Comparison of ENCODE assay signal across 24 mouse cellular contexts in the genomic region with DNA sequence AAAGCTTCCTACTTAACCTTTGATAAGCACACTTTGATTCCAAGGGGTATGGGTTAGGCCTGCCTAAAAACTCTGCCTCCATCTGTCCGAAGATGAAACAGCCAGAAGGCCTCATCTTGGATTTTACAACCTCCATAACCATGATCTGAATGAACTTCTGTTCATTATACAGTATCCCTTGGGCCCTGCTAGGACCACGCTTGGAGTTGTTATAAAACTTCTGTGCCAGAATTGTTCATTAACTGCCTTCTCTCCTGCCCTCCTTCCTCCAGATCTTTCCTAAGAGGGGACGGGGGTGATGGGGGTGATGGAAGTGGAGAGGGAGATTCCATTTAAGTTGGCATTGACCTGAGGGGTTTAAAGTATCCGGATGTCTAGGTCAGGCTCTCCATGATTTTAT.
DNase-seq lines count a peak whose midpoint lies in the region; ATAC-seq and TF ChIP-seq lines count a peak whose summit lies in the region.
"Had no signal": no experiment of that assay in that cellular context is flagged by ENCODE, and none has a peak within 500 bp of the region (broad histone marks: within the 10 kb centered on the region; RNA-seq: fewer than 3 reads in every experiment).

No protein-coding gene starts in this region.

- no peak overlapping the region for H3K4me2 ChIP-seq in kidney, embryonic 14.5 days (replicated peaks; ENCODE audit: low read depth, low read length)
- H3K4me2 ChIP-seq: embryonic facial prominence, embryonic 12.5 days; heart, embryonic 15.5 days; hindbrain, embryonic 13.5 days; limb, embryonic 15.5 days; midbrain, embryonic 13.5 days; neural tube, embryonic 13.5 days had no signal

- no peak overlapping the region for H3K4me3 ChIP-seq in kidney, embryonic 14.5 days (ENCODE audit: low read length)
- H3K4me3 ChIP-seq in liver, adult 2 months (ENCODE audit: insufficient read depth, low read depth, low read length) = no peak overlapping the region
- H3K4me3 ChIP-seq: embryonic facial prominence, embryonic 12.5 days; heart, embryonic 15.5 days; hindbrain, embryonic 13.5 days; limb, embryonic 10.5 days; limb, embryonic 15.5 days; midbrain, embryonic 13.5 days; neural tube, embryonic 13.5 days had no signal

- H3K27me3 ChIP-seq in kidney, embryonic 14.5 days (ENCODE audit: control insufficient read depth, insufficient read depth, low read length) = no peaks in the 10 kb centered on the region
- no peaks in the 10 kb centered on the region for H3K27me3 ChIP-seq in liver, adult 2 months (ENCODE audit: control insufficient read depth, insufficient read depth, low read length)
- H3K27me3 ChIP-seq: embryonic facial prominence, embryonic 12.5 days; heart, embryonic 15.5 days; hindbrain, embryonic 13.5 days; limb, embryonic 15.5 days; midbrain, embryonic 13.5 days; neural tube, embryonic 13.5 days had no signal

- H3K9me3 ChIP-seq in kidney, embryonic 14.5 days (ENCODE audit: control insufficient read depth, low read length) = no peaks in the 10 kb centered on the region
- H3K9me3 ChIP-seq: embryonic facial prominence, embryonic 12.5 days; heart, embryonic 15.5 days; hindbrain, embryonic 13.5 days; limb, embryonic 10.5 days; limb, embryonic 15.5 days; midbrain, embryonic 13.5 days; neural tube, embryonic 13.5 days had no signal

- peaks cover 22% of the 10 kb centered on the region for H3K79me2 ChIP-seq in liver, adult 2 months (ENCODE audit: control insufficient read depth, insufficient read depth, low read length)

- no peak overlapping the region for H3K27ac ChIP-seq in kidney, embryonic 14.5 days (ENCODE audit: low read depth, low read length)
- H3K27ac ChIP-seq in liver, adult 2 months (replicated peaks; ENCODE audit: insufficient read depth, low read depth, low read length) = peak overlapping the region; percentile 96
- H3K27ac ChIP-seq: embryonic facial prominence, embryonic 12.5 days; heart, embryonic 15.5 days; hindbrain, embryonic 13.5 days; limb, embryonic 10.5 days; limb, embryonic 15.5 days; macrophage; midbrain, embryonic 13.5 days; neural tube, embryonic 13.5 days; stomach, postnatal 0 days had no signal

- ATAC-seq in kidney, embryonic 14.5 days (ENCODE audit: low FRiP score, low TSS enrichment) = no peak
- ATAC-seq: CD4-positive, CD25-positive, alpha-beta regulatory T cell, adult 4 months; forebrain, embryonic 14.5 days; lung, postnatal 0 days; midbrain, embryonic 13.5 days had no signal

- peaks cover 3% of the 10 kb centered on the region; the same call in 1 of the 2 replicates for H3K36me3 ChIP-seq in kidney, embryonic 14.5 days (ENCODE audit: control insufficient read depth, insufficient read depth, low read length)
- H3K36me3 ChIP-seq in liver, adult 2 months (ENCODE audit: control insufficient read depth, insufficient read depth, low read length) = peaks cover 18% of the 10 kb centered on the region

- 84% methylated on average over 4 of the region's 4 CpGs for WGBS in kidney, embryonic 14.5 days
- WGBS in liver, adult 2 months = 24% methylated on average over 4 of the region's 4 CpGs

- no peak for TF ChIP-seq CTCF in liver, adult 2 months (IDR thresholded peaks at IDR 0.05; ENCODE audit: low read depth, low read length)

- no peak overlapping the region for H3K9ac ChIP-seq in kidney, embryonic 14.5 days (ENCODE audit: low read depth, low read length)
- no peak overlapping the region; the same call in 1 of the 2 replicates for H3K9ac ChIP-seq in liver, adult 2 months (ENCODE audit: low read depth, low read length)
- H3K9ac ChIP-seq: embryonic facial prominence, embryonic 12.5 days; heart, embryonic 15.5 days; hindbrain, embryonic 13.5 days; limb, embryonic 15.5 days; midbrain, embryonic 13.5 days; neural tube, embryonic 13.5 days had no signal

- TF ChIP-seq POLR2A in liver, adult 2 months (IDR thresholded peaks at IDR 0.05; ENCODE audit: extremely low read depth, insufficient read depth, low read length) = no peak

- peak; percentile 0 for DNase-seq in gastrocnemius, adult 18-20 months (ENCODE audit: low spot score)
- no peak for DNase-seq in gastrocnemius, postnatal 10 days
- DNase-seq in kidney, adult 11 months = peak; percentile 29
- peak; percentile 63 for DNase-seq in liver, adult 2 months (ENCODE audit: extremely low read depth, low read depth, low spot score)
- no peak for DNase-seq in liver
- DNase-seq: cerebellum, adult 8-10 months; embryo, embryonic 11 days; layer of hippocampus, adult 9-11 months; right cerebral cortex, postnatal 4 days; thymus, adult 18-20 months; thymus, postnatal 25 days had no signal

- no peaks in the 10 kb centered on the region for H3K4me1 ChIP-seq in kidney, embryonic 14.5 days (ENCODE audit: control insufficient read depth, insufficient read depth, low read length)
- H3K4me1 ChIP-seq in liver, adult 2 months (ENCODE audit: control insufficient read depth, insufficient read depth, low read length) = peaks cover 40% of the 10 kb centered on the region
- H3K4me1 ChIP-seq: embryonic facial prominence, embryonic 12.5 days; hindbrain, embryonic 13.5 days; limb, embryonic 10.5 days; neural tube, embryonic 13.5 days had no signal

Comparison
In these comparisons a context has a peak if more than half of its experiments do, and no peak if none do; other contexts are left out.
1. DNase-seq: peak in gastrocnemius, adult 18-20 months (single experiment), kidney, adult 11 months (single experiment) and liver, adult 2 months (single experiment); none in gastrocnemius, postnatal 10 days (single experiment) and liver (single experiment).